Mouse (Mus musculus) myocyte (in vitro differentiated cells): ENCODE results near the gene Mat2a. TPM values are rescaled to one million over a fixed set of nuclear protein-coding genes. Genes with fewer than 3 reads are reported as not detected.
"Not testable (repeated sequence)": the region's sequence is repeated elsewhere in the genome, so short reads cannot be mapped to it uniquely, and the experiment has no call there.

Experiments
- H3K27me3 ChIP-seq: one replicate; pipeline ENCODE4 v1.6.1; 2011; ENCODE audit not compliant: control insufficient read depth, insufficient read depth, insufficient read length
- H3K36me3 ChIP-seq: one replicate; pipeline ENCODE4 v1.6.1; 2011; ENCODE audit not compliant: control insufficient read depth, insufficient read depth
- H3K4me2 ChIP-seq: one replicate; pipeline ENCODE4 v1.6.1; 2011; ENCODE audit warnings: low read depth, control low read depth
- H3K4me3 ChIP-seq: one replicate; pipeline ENCODE4 v1.5.1; 2011; ENCODE audit warnings: mild to moderate bottlenecking, control low read depth, moderate library complexity
- H3K79me2 ChIP-seq: one replicate; pipeline ENCODE4 v1.6.1; 2011; ENCODE audit not compliant: control insufficient read depth, insufficient read depth
- H3ac ChIP-seq: one replicate; pipeline ENCODE4 v1.6.1; 2011; ENCODE audit not compliant: control insufficient read depth, insufficient read length
- CEBPB ChIP-seq: IDR thresholded peaks from 2 replicates; pipeline ENCODE4 v1.6.1; 2011; ENCODE audit warnings: mild to moderate bottlenecking, moderate library complexity; ENCODE audit not compliant: poor library complexity, insufficient read depth, severe bottlenecking
- E2F4 ChIP-seq: IDR thresholded peaks from one replicate; pipeline ENCODE4 v1.6.1; 2011; ENCODE audit warnings: mild to moderate bottlenecking, control low read depth, moderate library complexity; ENCODE audit not compliant: insufficient read depth
- MAX ChIP-seq: IDR thresholded peaks from one replicate; pipeline ENCODE4 v1.6.1; 2011; ENCODE audit warnings: low read depth, mild to moderate bottlenecking, control low read depth
- MYOD1 ChIP-seq, 3 experiments: IDR thresholded peaks; one replicate each; pipeline ENCODE4 v1.6.1; 2011; ENCODE audit warnings: control low read depth in 2 of 3, low read depth in 2 of 3, mild to moderate bottlenecking in 2 of 3, moderate library complexity in 1 of 3; ENCODE audit not compliant: insufficient read length in 2 of 3, control insufficient read depth in 1 of 3
- MYOG ChIP-seq, 3 experiments: IDR thresholded peaks; one replicate each; pipeline ENCODE4 v1.6.1; 2011; ENCODE audit warnings: control low read depth in 2 of 3, low read depth in 2 of 3, mild to moderate bottlenecking in 2 of 3; ENCODE audit not compliant: insufficient read length in 2 of 3, control insufficient read depth in 1 of 3, insufficient read depth in 1 of 3
- POLR2A ChIP-seq: IDR thresholded peaks from one replicate; pipeline ENCODE4 v1.6.1; 2011; ENCODE audit warnings: low read depth, mild to moderate bottlenecking, control low read depth, moderate library complexity; ENCODE audit not compliant: insufficient read length
- POLR2AphosphoS2 ChIP-seq: IDR thresholded peaks from one replicate; pipeline ENCODE4 v1.6.1; 2011; ENCODE audit warnings: low read depth, control low read depth; ENCODE audit not compliant: insufficient read length
- REST ChIP-seq: IDR thresholded peaks from one replicate; pipeline ENCODE4 v1.6.1; 2011; ENCODE audit warnings: mild to moderate bottlenecking, control low read depth, moderate library complexity; ENCODE audit not compliant: insufficient read depth, insufficient read length
- SRF ChIP-seq: IDR thresholded peaks from one replicate; pipeline ENCODE4 v1.6.1; 2011; ENCODE audit warnings: low read depth; ENCODE audit not compliant: control insufficient read depth, insufficient read length
- TCF12 ChIP-seq: IDR thresholded peaks from one replicate; pipeline ENCODE4 v1.6.1; 2011; ENCODE audit warnings: mild to moderate bottlenecking, control low read depth; ENCODE audit not compliant: poor library complexity, insufficient read depth, severe bottlenecking
- TCF3 ChIP-seq: IDR thresholded peaks from one replicate; pipeline ENCODE4 v1.6.1; 2011; ENCODE audit warnings: low read depth, control low read depth; ENCODE audit not compliant: insufficient read length
- USF1 ChIP-seq: IDR thresholded peaks from one replicate; pipeline ENCODE4 v1.6.1; 2011; ENCODE audit warnings: low read depth, mild to moderate bottlenecking, control low read depth, moderate library complexity
- polyA plus RNA-seq: library from polyadenylated mRNA; unstranded; fragments of >200 nt; fragmentation: generic; extraction: Trizol; gene quantifications from one replicate; pipeline ENCODE4 v1.2.1, GENCODE M21; 2012; ENCODE audit warnings: missing spikeins

The Mat2a gene
- polyA plus RNA-seq, 1 experiment = 142 TPM

DNA sequence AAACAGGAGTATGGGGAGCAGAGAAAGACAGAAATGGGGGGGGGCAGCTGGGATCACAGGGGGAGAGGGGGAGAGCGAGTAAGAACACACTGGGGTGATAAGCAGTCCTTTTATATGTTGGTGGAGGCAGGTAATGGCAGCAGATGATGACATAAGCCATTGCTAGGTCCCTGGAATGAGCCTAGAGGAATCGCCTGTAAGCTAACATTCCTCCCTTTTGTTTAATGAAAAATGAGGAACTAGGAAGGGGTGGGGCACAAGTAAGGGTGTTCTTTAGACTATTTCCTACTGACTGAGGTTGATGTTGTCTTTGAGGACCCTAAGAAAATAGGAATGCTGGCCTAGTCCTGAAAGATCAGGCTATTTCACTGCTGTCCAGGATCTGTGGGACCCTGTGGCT lies 42.8 kb upstream of the Mat2a start:
- H3K4me3 ChIP-seq = no peak overlapping the region
- H3K79me2 ChIP-seq = no peaks in the 10 kb centered on the region
- TF ChIP-seq TCF12 = no peak
- TF ChIP-seq MYOG (IDR thresholded peaks at IDR 0.05; ENCODE audit: control insufficient read depth in 1 of 3, insufficient read depth in 1 of 3, insufficient read length in 2 of 3, low read depth in 2 of 3) = no peak
- TF ChIP-seq USF1 = no peak
- no peak for TF ChIP-seq E2F4
- TF ChIP-seq POLR2AphosphoS2 = no peak
- TF ChIP-seq CEBPB = no peak
- TF ChIP-seq POLR2A = no peak
- TF ChIP-seq REST = no peak
- TF ChIP-seq MAX = no peak
- TF ChIP-seq MYOD1 (IDR thresholded peaks at IDR 0.05; ENCODE audit: control insufficient read depth in 1 of 3, insufficient read length in 2 of 3, low read depth in 2 of 3) = no peak
- no peak for TF ChIP-seq SRF
- no peak for TF ChIP-seq TCF3
- no peak overlapping the region for H3ac ChIP-seq
- no peaks in the 10 kb centered on the region for H3K27me3 ChIP-seq
- no peak overlapping the region for H3K4me2 ChIP-seq
- H3K36me3 ChIP-seq = no peaks in the 10 kb centered on the region

DNA sequence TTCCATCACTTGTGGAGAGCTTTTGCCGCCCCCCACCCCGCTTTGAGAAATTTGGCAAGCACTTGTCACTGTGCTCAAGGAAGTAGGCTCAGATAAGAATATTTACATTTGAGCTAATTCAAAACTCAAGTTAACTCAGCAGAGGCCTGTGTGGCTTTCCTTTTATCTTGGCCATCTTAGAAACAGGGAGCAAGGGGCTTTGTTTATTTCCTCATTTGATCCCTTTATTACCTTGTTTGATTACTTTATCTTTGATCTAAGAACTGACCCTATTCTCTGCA lies 41.0 kb upstream of the Mat2a start:
- no peaks in the 10 kb centered on the region for H3K36me3 ChIP-seq
- H3K4me3 ChIP-seq = no peak overlapping the region
- no peaks in the 10 kb centered on the region for H3K27me3 ChIP-seq
- TF ChIP-seq MYOG (IDR thresholded peaks at IDR 0.05; ENCODE audit: control insufficient read depth in 1 of 3, insufficient read depth in 1 of 3, insufficient read length in 2 of 3, low read depth in 2 of 3) (no peak), USF1 (no peak), POLR2AphosphoS2 (no peak), REST (no peak), CEBPB (no peak), POLR2A (no peak), TCF3 (no peak)
- H3K4me2 ChIP-seq = no peak overlapping the region
- no peak overlapping the region for H3ac ChIP-seq
- no peaks in the 10 kb centered on the region for H3K79me2 ChIP-seq

DNA sequence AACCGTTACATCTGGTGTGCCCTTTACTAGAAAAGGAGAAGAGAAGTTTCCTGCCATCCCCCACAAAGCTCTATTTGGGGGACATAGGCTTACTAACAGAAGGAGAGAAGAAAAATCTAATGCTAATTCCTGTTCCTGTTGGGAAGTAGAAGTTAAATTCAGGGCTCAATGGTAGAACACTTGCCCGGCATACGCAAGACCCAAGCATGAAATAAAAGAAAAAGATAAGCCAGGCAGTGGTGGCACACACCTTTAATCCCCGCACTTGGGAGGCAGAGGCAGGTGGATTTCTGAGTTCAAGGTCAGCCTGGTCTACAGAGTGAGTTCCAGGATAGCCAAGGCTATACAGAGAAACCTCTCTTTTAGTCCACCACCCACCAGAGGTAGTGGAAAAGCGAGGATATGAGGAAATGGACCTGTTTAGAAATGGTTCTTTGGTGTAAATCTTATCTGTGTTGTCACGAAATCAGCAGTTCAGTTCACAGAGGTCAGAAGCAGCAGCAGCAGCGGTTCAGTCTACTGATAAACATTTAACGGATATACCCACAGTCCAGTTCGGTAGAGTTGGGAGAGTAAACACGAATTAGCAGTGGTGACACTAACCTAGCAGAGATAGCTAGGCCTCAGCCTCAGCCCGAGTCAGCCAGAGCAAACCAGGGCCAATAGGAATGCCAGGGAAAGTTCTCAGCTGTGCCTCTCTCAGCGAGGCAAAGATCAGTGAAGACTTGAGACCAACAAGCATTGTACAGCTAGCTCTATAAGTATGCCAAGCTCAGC lies 40.5 kb upstream of the Mat2a start:
- H3ac ChIP-seq = no peak overlapping the region
- no peak for TF ChIP-seq USF1
- TF ChIP-seq SRF = no peak
- TF ChIP-seq CEBPB = no peak
- no peak for TF ChIP-seq MAX
- TF ChIP-seq REST = no peak
- TF ChIP-seq MYOD1 (IDR thresholded peaks at IDR 0.05; ENCODE audit: control insufficient read depth in 1 of 3, insufficient read length in 2 of 3, low read depth in 2 of 3) = no peak
- TF ChIP-seq TCF3 = no peak
- no peak for TF ChIP-seq POLR2AphosphoS2
- TF ChIP-seq MYOG (IDR thresholded peaks at IDR 0.05; ENCODE audit: control insufficient read depth in 1 of 3, insufficient read depth in 1 of 3, insufficient read length in 2 of 3, low read depth in 2 of 3) = no peak
- TF ChIP-seq TCF12 = no peak
- no peak for TF ChIP-seq E2F4
- no peak for TF ChIP-seq POLR2A
- H3K36me3 ChIP-seq = no peaks in the 10 kb centered on the region
- no peaks in the 10 kb centered on the region for H3K27me3 ChIP-seq
- H3K79me2 ChIP-seq = no peaks in the 10 kb centered on the region
- H3K4me2 ChIP-seq = no peak overlapping the region
- no peak overlapping the region for H3K4me3 ChIP-seq

DNA sequence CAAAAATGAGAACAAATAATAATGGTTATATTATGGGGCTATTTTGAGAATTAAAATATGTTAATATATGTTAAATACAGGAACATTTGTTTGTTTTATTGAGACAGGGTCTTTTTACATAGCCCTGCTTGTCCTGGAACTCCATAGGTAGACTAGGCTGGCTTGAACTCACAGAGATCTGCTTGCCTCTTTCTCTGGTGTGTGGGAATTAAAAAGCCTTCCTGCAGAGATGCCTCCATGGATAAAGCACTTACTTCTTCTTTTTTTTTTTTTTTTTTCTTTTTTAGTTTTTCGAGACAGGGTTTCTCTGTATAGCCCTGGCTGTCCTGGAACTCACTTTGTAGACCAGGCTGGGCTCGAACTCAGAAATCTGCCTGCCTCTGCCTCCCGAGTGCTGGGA lies 39.3 kb upstream of the Mat2a start:
- not testable (repeated sequence) for H3ac ChIP-seq, H3K79me2 ChIP-seq, H3K4me3 ChIP-seq, H3K4me2 ChIP-seq, H3K36me3 ChIP-seq, H3K27me3 ChIP-seq

DNA sequence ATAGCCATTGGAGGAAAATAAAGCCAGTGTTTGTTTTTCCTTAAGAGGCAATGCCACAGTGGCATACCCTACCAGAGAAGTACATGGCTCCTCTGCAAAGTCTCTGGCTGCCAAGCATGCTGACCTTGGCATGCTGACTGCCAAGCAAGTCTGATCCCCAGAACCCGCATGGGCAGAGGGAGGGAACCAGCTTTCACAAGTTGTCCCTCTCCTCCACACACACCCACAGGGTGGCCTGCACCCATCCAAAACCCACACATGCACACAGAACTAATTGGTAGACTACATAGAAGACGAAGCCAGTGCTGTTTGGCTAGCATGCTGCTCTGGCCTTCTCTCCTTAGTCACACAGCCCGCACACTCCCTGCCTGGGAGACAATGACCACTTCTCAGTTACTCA lies 38.3 kb upstream of the Mat2a start:
- Histone ChIP-seq H3K79me2 (no peaks in the 10 kb centered on the region), H3K27me3 (no peaks in the 10 kb centered on the region), H3K4me2 (no peak overlapping the region), H3ac (no peak overlapping the region), H3K36me3 (no peaks in the 10 kb centered on the region), H3K4me3 (no peak overlapping the region)
- TF ChIP-seq CEBPB = no peak
- no peak for TF ChIP-seq POLR2AphosphoS2
- TF ChIP-seq TCF3 = no peak
- TF ChIP-seq REST = no peak
- TF ChIP-seq POLR2A = no peak
- TF ChIP-seq E2F4 = no peak
- no peak for TF ChIP-seq MYOD1 (IDR thresholded peaks at IDR 0.05; ENCODE audit: control insufficient read depth in 1 of 3, insufficient read length in 2 of 3, low read depth in 2 of 3)
- TF ChIP-seq MYOG (IDR thresholded peaks at IDR 0.05; ENCODE audit: control insufficient read depth in 1 of 3, insufficient read depth in 1 of 3, insufficient read length in 2 of 3, low read depth in 2 of 3) = no peak
- no peak for TF ChIP-seq SRF
- no peak for TF ChIP-seq USF1
- TF ChIP-seq TCF12 = no peak
- TF ChIP-seq MAX = no peak
